Mouse (Mus musculus) MEL (cell line): Measurements from ENCODE around the gene Dhdh.

ENCODE experiments used
- BHLHE40 ChIP-seq: IDR thresholded peaks from 2 replicates; pipeline ENCODE4 v1.6.1; 2012; ENCODE audit warnings: low read depth, mild to moderate bottlenecking, inconsistent platforms, low read length, improper control_type of control experiment, borderline replicate concordance
- CHD1 ChIP-seq: IDR thresholded peaks from 2 replicates; pipeline ENCODE4 v1.6.1; 2012; ENCODE audit warnings: low read depth, mild to moderate bottlenecking, inconsistent platforms, low read length, improper control_type of control experiment
- CTCF ChIP-seq, 3 experiments: IDR thresholded peaks in 2 of 3; conservative IDR thresholded peaks in 1 of 3; 2 replicates each; pipeline ENCODE4 v1.5.1; 2011 to 2012; ENCODE audit warnings: low read length in 3 of 3, low read depth in 2 of 3, mild to moderate bottlenecking in 2 of 3, improper control_type of control experiment in 1 of 3, inconsistent platforms in 1 of 3, mixed read lengths in 1 of 3, moderate library complexity in 1 of 3; ENCODE audit not compliant: control insufficient read depth in 1 of 3, insufficient read depth in 1 of 3, poor library complexity in 1 of 3, severe bottlenecking in 1 of 3
- EP300 ChIP-seq, 2 experiments: IDR thresholded peaks; 2 replicates each; pipeline ENCODE4 v1.6.1; 2011; ENCODE audit warnings: improper control_type of control experiment in 2 of 2, low read length in 2 of 2, low read depth in 1 of 2, mild to moderate bottlenecking in 1 of 2
- ETS1 ChIP-seq: IDR thresholded peaks from 2 replicates; pipeline ENCODE4 v1.6.1; 2012; ENCODE audit warnings: low read depth, mild to moderate bottlenecking, inconsistent platforms, low read length, improper control_type of control experiment, moderate library complexity
- GATA1 ChIP-seq: IDR thresholded peaks from 2 replicates; pipeline ENCODE4 v1.6.1; 2011; ENCODE audit warnings: low read depth, low read length, improper control_type of control experiment
- KAT2A ChIP-seq: conservative IDR thresholded peaks from 2 replicates; pipeline ENCODE4 v1.6.1; 2012; ENCODE audit warnings: low read depth, low read length, improper control_type of control experiment, inconsistent platforms
- MYC ChIP-seq: IDR thresholded peaks from 2 replicates; pipeline ENCODE4 v1.6.1; 2011; ENCODE audit warnings: low read depth, mild to moderate bottlenecking, low read length, improper control_type of control experiment, moderate library complexity
- POLR2AphosphoS2 ChIP-seq: IDR thresholded peaks from 2 replicates; pipeline ENCODE4 v1.6.1; 2011; ENCODE audit warnings: low read length, improper control_type of control experiment
- POLR2AphosphoS5 ChIP-seq: IDR thresholded peaks from 2 replicates; pipeline ENCODE4 v1.6.1; 2012; ENCODE audit warnings: low read depth, borderline replicate concordance, mild to moderate bottlenecking, inconsistent platforms, low read length, moderate library complexity, mixed read lengths
- RCOR1 ChIP-seq: IDR thresholded peaks from 2 replicates; pipeline ENCODE4 v1.6.1; 2012; ENCODE audit warnings: low read depth, mild to moderate bottlenecking, inconsistent platforms, low read length, improper control_type of control experiment
- USF2 ChIP-seq, 2 experiments: IDR thresholded peaks; 2 replicates each; pipeline ENCODE4 v1.6.1; 2011 to 2012; ENCODE audit warnings: improper control_type of control experiment in 2 of 2, low read length in 2 of 2, borderline replicate concordance in 1 of 2, inconsistent platforms in 1 of 2, low read depth in 1 of 2, mild to moderate bottlenecking in 1 of 2; ENCODE audit not compliant: insufficient read depth in 1 of 2
- ZNF384 ChIP-seq: IDR thresholded peaks from 2 replicates; pipeline ENCODE4 v1.6.1; 2012; ENCODE audit warnings: low read depth, mild to moderate bottlenecking, inconsistent platforms, low read length, improper control_type of control experiment

DNA sequence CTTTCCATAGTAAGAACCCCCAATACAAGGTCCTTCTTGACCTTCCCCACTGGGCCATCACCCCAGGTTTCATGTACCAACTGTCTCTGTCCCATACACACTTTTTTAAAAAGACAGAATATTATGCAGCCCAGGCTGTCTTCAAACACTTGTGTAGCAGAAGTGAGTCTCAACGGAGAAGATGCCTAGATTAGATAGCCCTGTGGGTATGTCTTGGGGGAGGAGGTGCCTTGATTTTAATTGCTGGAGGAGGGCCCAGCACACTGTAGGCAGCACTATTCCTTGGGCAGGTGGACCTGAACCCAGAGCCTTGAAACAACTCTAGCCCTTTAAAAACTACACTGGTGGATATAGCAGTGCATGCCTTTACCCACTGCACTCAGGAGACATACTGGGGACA is 6.4 kb downstream of the Dhdh start:
- TF ChIP-seq CTCF (IDR thresholded peaks at IDR 0.05 in 2 of 3, conservative IDR thresholded peaks at IDR 0.05 in 1 of 3; ENCODE audit: control insufficient read depth in 1 of 3, insufficient read depth in 1 of 3, low read depth in 2 of 3, low read length in 3 of 3, poor library complexity in 1 of 3, severe bottlenecking in 1 of 3), result no peak
- TF ChIP-seq ZNF384, result 0 out of 2 replicates have a peak, but pooled peaks have one; percentile 17
- no peak for TF ChIP-seq KAT2A
- peak; percentile 36 to 62; a peak in 2 of 4 replicates for TF ChIP-seq EP300 (IDR thresholded peaks at IDR 0.05; ENCODE audit: low read depth in 1 of 2, low read length in 2 of 2)
- no peak for TF ChIP-seq CHD1
- TF ChIP-seq USF2 (IDR thresholded peaks at IDR 0.05; ENCODE audit: borderline replicate concordance in 1 of 2, insufficient read depth in 1 of 2, low read depth in 1 of 2, low read length in 2 of 2), result no peak
- TF ChIP-seq BHLHE40, result no peak
- TF ChIP-seq POLR2AphosphoS2, result no peak
- TF ChIP-seq RCOR1, result peak; percentile 71
- TF ChIP-seq ETS1, result peak; percentile 53
- TF ChIP-seq GATA1, result peak; percentile 85
- TF ChIP-seq MYC, result no peak
- TF ChIP-seq POLR2AphosphoS5, result no peak
